Mouse (Mus musculus): ENCODE measurements around the gene 5530400C23Rik.

- no peak for TF ChIP-seq CTCF (IDR thresholded peaks at IDR 0.05; ENCODE audit: insufficient read depth, low read depth, low read length)
- TF ChIP-seq POLR2A (IDR thresholded peaks at IDR 0.05; ENCODE audit: insufficient read depth, low read depth, low read length): no peak
Measured at GRCm38 (mm10) chr6:133305952-133306715, 14.1 kb downstream of the 5530400C23Rik start.

Measured in olfactory bulb, adult 2 months (tissue).